Mouse (Mus musculus) ES-E14 (cell line): Measurements from ENCODE around the gene Itih5.

Experiments used
- CHD2 ChIP-seq: IDR thresholded peaks from 2 replicates; pipeline ENCODE4 v1.6.1; 2014; ENCODE audit warnings: mild to moderate bottlenecking, low read depth, low read length, inconsistent platforms
- HCFC1 ChIP-seq: IDR thresholded peaks from 2 replicates; pipeline ENCODE4 v1.6.1; 2012; ENCODE audit warnings: low read length, inconsistent platforms, borderline replicate concordance; ENCODE audit not compliant: insufficient read depth
- MAFK ChIP-seq: IDR thresholded peaks from 2 replicates; pipeline ENCODE4 v1.6.1; 2014; ENCODE audit warnings: mild to moderate bottlenecking, low read depth, low read length, inconsistent platforms; ENCODE audit not compliant: insufficient read depth
- ZC3H11A ChIP-seq: IDR thresholded peaks from 2 replicates; pipeline ENCODE4 v1.6.1; 2012; ENCODE audit warnings: low read depth, mild to moderate bottlenecking, inconsistent platforms, low read length, borderline replicate concordance

DNA sequence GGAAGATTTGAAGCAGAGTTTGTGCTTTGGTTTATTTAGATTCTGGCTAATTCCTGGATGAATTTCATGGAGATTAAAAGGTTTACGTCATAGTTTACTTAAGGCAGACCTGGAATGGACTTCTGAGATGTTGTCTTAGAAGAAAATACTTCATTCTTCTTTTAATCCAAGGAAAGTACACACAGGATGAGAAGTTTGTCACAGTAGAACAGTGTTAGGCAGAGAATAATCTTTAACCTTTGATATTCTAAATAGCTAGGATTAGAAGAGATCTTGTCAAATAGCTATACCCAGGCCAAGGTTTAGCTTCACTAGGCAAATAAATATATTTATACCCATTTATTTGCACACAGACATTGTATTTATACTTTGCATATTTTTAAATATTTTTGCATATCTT is 73.5 kb downstream of the Itih5 start:
- TF ChIP-seq HCFC1 (no peak), MAFK (no peak), ZC3H11A (no peak), CHD2 (no peak)
